Mouse (Mus musculus) gastrocnemius, postnatal 4 days (tissue): Measurements from ENCODE around the gene Gsdma. TPM values are rescaled to one million over a fixed set of nuclear protein-coding genes. Genes with fewer than 3 reads are reported as not detected.
"Not testable (repeated sequence)": the region's sequence is repeated elsewhere in the genome, so short reads cannot be mapped to it uniquely, and the experiment has no call there.

Source experiments
- DNase-seq, 2 experiments: peaks; one replicate each; pipeline ENCODE4 v3.0.0; 2021 to 2022; ENCODE audit warnings: low spot score in 2 of 2, mixed read lengths in 2 of 2
- long read RNA-seq, 2 experiments: library from polyadenylated mRNA; stranded (forward); transcript quantifications; one replicate each; pipeline ENCODE4 v2.0.0; 2021
- total RNA-seq, 2 experiments: library from RNA; stranded (reverse); gene quantifications; 2 replicates each; pipeline ENCODE4 v1.2.3; 2021

The Gsdma gene
- not detected for total RNA-seq
- long read RNA-seq, experiment 1, partial matches to known transcripts = 0 of 3 reads
- long read RNA-seq, experiment 1, other reads (novel, unspliced or antisense) = 1 of 3 reads
- long read RNA-seq, experiment 2 = 0 reads

- no peak for DNase-seq
Observed at GRCm38 (mm10) chr11:98664091-98664490, at the start of gene Gsdma. Gene Gsdma (plus strand): TSS chr11:98664351.

GRCm38 (mm10) chr11:98620791-98621190 is 43.4 kb upstream of the Gsdma start:
- DNase-seq = no peak

- DNase-seq = not testable (repeated sequence)
Observed at GRCm38 (mm10) chr11:98623981-98624380, 40.2 kb upstream of the Gsdma start.

- DNase-seq = not testable (repeated sequence)
Observed at GRCm38 (mm10) chr11:98624381-98624780, 39.8 kb upstream of the Gsdma start.

- DNase-seq = no peak
Observed at GRCm38 (mm10) chr11:98625611-98626410, 38.3 kb upstream of the Gsdma start, which contains the start of the genes Gm12355 and Gsdma3. Gene Gm12355 (minus strand): TSS chr11:98625661. Gene Gsdma3 (plus strand): TSS chr11:98626360.

- no peak for DNase-seq
Observed at GRCm38 (mm10) chr11:98628706-98629105, 35.4 kb upstream of the Gsdma start.

GRCm38 (mm10) chr11:98630646-98631045 is 33.5 kb upstream of the Gsdma start:
- DNase-seq = no peak

- not testable (repeated sequence) for DNase-seq
Observed at GRCm38 (mm10) chr11:98635312-98635970, 28.7 kb upstream of the Gsdma start.

GRCm38 (mm10) chr11:98637501-98637900 is 26.6 kb upstream of the Gsdma start:
- no peak for DNase-seq

GRCm38 (mm10) chr11:98640091-98640490 is 24.1 kb upstream of the Gsdma start:
- no peak for DNase-seq

GRCm38 (mm10) chr11:98644757-98645156 is 19.4 kb upstream of the Gsdma start:
- no peak for DNase-seq

GRCm38 (mm10) chr11:98645946-98646345 is 18.2 kb upstream of the Gsdma start:
- no peak for DNase-seq

- no peak for DNase-seq
Observed at GRCm38 (mm10) chr11:98646459-98646858, 17.7 kb upstream of the Gsdma start, which contains the start of gene Gsdma2. Gene Gsdma2 (plus strand): TSS chr11:98646759.

- peak in 1 of 2 experiments; percentile 33 for DNase-seq
Observed at GRCm38 (mm10) chr11:98655076-98655475, 9.1 kb upstream of the Gsdma start.

GRCm38 (mm10) chr11:98660517-98660916 is 3.6 kb upstream of the Gsdma start:
- no peak for DNase-seq

GRCm38 (mm10) chr11:98668984-98669383 is 4.8 kb downstream of the Gsdma start:
- no peak for DNase-seq

GRCm38 (mm10) chr11:98671284-98671815 is 7.2 kb downstream of the Gsdma start:
- DNase-seq = no peak

- no peak for DNase-seq
Observed at GRCm38 (mm10) chr11:98671857-98672256, 7.7 kb downstream of the Gsdma start.

- no peak for DNase-seq
Observed at GRCm38 (mm10) chr11:98672482-98672881, 8.3 kb downstream of the Gsdma start.

GRCm38 (mm10) chr11:98673136-98673535 is 9.0 kb downstream of the Gsdma start:
- peak in 1 of 2 experiments; percentile 52 for DNase-seq

GRCm38 (mm10) chr11:98675829-98676363 is 11.7 kb downstream of the Gsdma start:
- DNase-seq = no peak
